Mouse (Mus musculus): Measurements from ENCODE around the gene Olfr749. TPM values are rescaled to one million over a fixed set of nuclear protein-coding genes. Genes with fewer than 3 reads are reported as not detected.
"Not testable (repeated sequence)": the region's sequence is repeated elsewhere in the genome, so short reads cannot be mapped to it uniquely, and the experiment has no call there.

Olfr749 gene
- total RNA-seq (2021) = not detected
- long read RNA-seq, experiment 1 = 0 reads
- long read RNA-seq, experiment 2 = 0 reads

- DNase-seq (ENCODE audit: low spot score in 2 of 2) = no peak
Measured at GRCm38 (mm10) chr14:50744994-50745393, at the start of gene Olfr749. Olfr749 (minus strand) TSS chr14:50745094.

- DNase-seq (ENCODE audit: low spot score in 2 of 2) = no peak
Measured at GRCm38 (mm10) chr14:50788157-50788556, 43.3 kb upstream of the Olfr749 start.

- DNase-seq (ENCODE audit: low spot score in 2 of 2) = peak; percentile 88 to 92
Measured at GRCm38 (mm10) chr14:50785251-50785637, 40.4 kb upstream of the Olfr749 start, which contains the start of gene Ttc5. Ttc5 (minus strand) TSS chr14:50785519.

- DNase-seq (ENCODE audit: low spot score in 2 of 2) = no peak
Measured at GRCm38 (mm10) chr14:50784391-50785250, 39.7 kb upstream of the Olfr749 start.

- DNase-seq (ENCODE audit: low spot score in 2 of 2) = no peak
Measured at GRCm38 (mm10) chr14:50782166-50782565, 37.3 kb upstream of the Olfr749 start.

DNA sequence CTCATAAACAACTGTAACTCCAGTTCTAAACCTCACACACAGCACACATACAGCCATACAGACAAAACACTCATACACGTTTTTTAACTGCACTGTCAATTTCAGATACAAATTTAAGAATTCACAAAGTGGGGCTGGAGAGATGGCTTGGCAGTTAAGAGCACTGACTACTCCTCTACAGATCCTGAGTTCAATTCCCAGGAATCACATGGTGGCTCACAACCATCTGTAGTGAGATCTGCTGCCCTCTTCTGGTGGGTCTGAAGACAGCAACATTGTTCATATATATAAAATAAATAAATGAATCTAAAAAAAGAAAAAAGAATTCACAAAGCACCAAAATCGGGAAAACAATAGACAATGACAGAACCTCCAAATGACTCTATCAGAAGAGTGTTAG is 26.4 kb upstream of the Olfr749 start:
- peak in 1 of 2 experiments; percentile 12 for DNase-seq (ENCODE audit: low spot score in 2 of 2)

DNA sequence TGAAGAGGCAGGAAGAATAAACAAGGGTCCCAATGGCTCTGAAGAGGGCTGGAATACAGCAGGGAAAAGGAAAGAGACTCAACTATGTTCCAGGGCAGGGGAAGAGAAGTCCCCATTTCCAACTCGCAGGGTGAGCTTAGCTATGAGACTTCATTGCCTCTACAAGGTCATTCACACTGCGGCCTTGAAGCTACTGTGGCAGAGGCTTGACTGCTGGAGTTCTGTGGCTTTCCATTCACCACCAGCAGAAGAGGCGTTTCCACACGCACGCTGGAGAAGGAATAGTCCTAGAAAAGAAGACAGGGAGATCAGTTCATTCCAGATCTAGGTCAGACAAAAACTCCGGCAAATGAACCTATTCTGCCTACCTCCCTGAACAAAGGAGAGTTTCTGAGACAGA is 20.8 kb upstream of the Olfr749 start:
- no peak for DNase-seq (ENCODE audit: low spot score in 2 of 2)

- peak; percentile 21 to 22 for DNase-seq (ENCODE audit: low spot score in 2 of 2)
Measured at GRCm38 (mm10) chr14:50758416-50759085, 13.7 kb upstream of the Olfr749 start.

- DNase-seq (ENCODE audit: low spot score in 2 of 2) = no peak
Measured at GRCm38 (mm10) chr14:50741584-50741983, 3.3 kb downstream of the Olfr749 start.

- no peak for DNase-seq (ENCODE audit: low spot score in 2 of 2)
Measured at GRCm38 (mm10) chr14:50740334-50740733, 4.6 kb downstream of the Olfr749 start.

DNA sequence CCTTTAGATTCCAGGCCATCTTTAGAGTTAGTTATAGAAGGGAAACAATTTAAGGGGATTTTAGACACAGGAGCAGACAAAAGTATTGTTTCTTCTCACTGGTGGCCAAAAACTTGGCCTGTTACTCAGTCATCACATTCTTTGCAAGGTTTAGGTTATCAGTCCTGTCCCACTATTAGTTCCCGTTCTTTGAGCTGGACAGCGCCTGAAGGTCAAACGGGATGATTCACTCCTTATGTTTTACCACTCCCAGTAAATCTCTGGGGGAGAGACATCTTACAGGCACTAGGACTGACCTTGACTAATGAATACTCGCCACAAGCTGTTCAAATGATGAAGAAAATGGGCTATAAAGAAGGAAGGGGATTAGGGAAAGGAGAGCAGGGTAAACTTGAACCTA is 22.5 kb downstream of the Olfr749 start:
- DNase-seq (ENCODE audit: low spot score in 2 of 2) = not testable (repeated sequence)

DNA sequence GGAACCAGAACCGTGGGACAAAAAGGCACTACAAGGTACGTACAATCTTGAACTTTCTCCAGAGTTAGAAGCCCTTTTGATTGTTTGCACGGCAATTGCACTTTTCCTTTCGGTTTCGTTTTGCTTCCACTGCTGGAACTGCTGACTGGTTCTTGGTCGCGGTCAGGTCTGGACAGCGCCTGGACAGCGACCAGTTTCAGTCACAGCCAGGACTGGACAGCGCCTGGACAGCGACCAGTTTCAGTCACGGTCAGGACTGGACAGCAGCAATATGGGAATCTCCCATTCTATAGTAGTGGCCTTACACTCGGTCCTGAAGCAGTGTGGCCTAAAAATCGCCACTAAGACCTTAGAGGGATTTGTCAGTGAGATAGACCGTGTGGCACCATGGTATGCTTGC is 25.0 kb downstream of the Olfr749 start:
- not testable (repeated sequence) for DNase-seq (ENCODE audit: low spot score in 2 of 2)

DNA sequence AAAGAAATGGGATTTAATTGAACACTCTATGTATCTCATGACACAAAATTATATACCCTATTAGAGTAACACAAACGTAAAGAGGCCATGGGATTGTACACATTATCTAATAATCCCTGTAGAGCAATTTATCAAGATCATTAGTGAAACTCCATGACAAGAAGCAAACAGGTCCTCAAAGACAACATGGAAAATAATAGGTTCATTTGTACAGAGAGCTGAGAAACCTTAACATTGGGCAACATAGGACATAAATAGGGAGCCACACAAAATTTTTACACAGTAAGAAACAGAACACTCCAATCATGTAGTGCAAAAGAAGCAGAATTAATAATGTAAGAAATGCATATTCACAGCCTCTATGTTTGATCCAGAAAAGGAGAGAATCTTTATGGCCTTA is 37.8 kb downstream of the Olfr749 start, which contains the start of gene Olfr748:
TSS of gene Olfr748 (plus strand) at position 301 of the 400 bp plus-strand sequence.
- no peak for DNase-seq (ENCODE audit: low spot score in 2 of 2)

DNA sequence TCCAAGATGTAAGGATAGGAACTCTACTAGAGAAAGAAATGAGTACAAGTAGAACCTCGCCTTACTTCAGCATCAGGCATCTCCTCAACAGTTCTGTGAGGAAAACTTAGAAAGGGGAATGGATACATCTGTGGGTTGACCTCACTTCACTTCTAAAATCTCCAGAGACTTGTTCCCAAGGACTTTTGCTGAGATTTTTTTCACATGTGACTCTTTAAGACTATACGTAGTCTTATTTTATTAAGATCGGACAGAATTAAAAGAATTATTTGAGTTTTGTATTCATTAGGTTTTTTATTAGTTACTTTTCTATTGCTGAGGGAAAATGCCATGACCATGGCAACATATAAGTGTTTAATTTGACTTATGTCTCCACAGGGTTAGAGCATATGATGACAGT is 51.8 kb downstream of the Olfr749 start, which contains the start of gene Olfr747:
TSS of gene Olfr747 (minus strand) at position 101 of the 400 bp plus-strand sequence.
- no peak for DNase-seq (ENCODE audit: low spot score in 2 of 2)

Other genes with a start within 250 kb of the Olfr749 start
- gene Olfr742, start 241.5 kb downstream of the Olfr749 start, total RNA-seq (2021) = not detected
- not detected for gene Olfr743, start 223.3 kb downstream of the Olfr749 start, total RNA-seq (2021)
- gene Olfr744, start 130.2 kb downstream of the Olfr749 start, total RNA-seq (2021) = not detected
- not detected for gene Olfr745, start 105.7 kb downstream of the Olfr749 start, total RNA-seq (2021)
- gene Olfr746, start 98.0 kb downstream of the Olfr749 start, total RNA-seq (2021) = not detected
- not detected for gene Olfr747, start 51.9 kb downstream of the Olfr749 start, total RNA-seq (2021)
- gene Olfr748, start 37.7 kb downstream of the Olfr749 start, total RNA-seq (2021) = not detected
- gene Ttc5, start 40.4 kb upstream of the Olfr749 start, total RNA-seq (2021) = 10 to 100 TPM; 53.4 to 55.6 TPM
- gene Ccnb1ip1, start 62.6 kb upstream of the Olfr749 start, total RNA-seq (2021) = not detected
- gene Parp2, start 62.7 kb upstream of the Olfr749 start, total RNA-seq (2021) = 10 to 100 TPM; 27.0 to 27.8 TPM
- gene Tep1, start 125.5 kb upstream of the Olfr749 start, total RNA-seq (2021) = 1 to 10 TPM; 2.6 to 4.6 TPM
- gene Klhl33, start 152.4 kb upstream of the Olfr749 start, total RNA-seq (2021) = 1 to 10 TPM; 5.6 to 6.5 TPM
- gene Osgep, start 179.8 kb upstream of the Olfr749 start, total RNA-seq (2021) = 10 to 100 TPM; 30.9 to 35.2 TPM
- 10 to 100 TPM; 57.7 to 61.6 TPM for gene Apex1, start 179.9 kb upstream of the Olfr749 start, total RNA-seq (2021)
- gene Pip4p1, start 185.8 kb upstream of the Olfr749 start, total RNA-seq (2021) = 100 to 1,000 TPM in 1 of 2 experiments, 10 to 100 TPM in 1; 92.3 to 102 TPM
- gene Pnp, start 186.0 kb upstream of the Olfr749 start, total RNA-seq (2021) = 10 to 100 TPM; 13.7 to 16.4 TPM
- 10 to 100 TPM in 1 of 2 experiments, 1 to 10 TPM in 1; 5.3 to 10.1 TPM for gene Gm49342, start 199.4 kb upstream of the Olfr749 start, total RNA-seq (2021)
- 1 to 10 TPM in 1 of 2 experiments, under 1 TPM in 1; 0.46 to 1.1 TPM for gene Pnp2, start 210.9 kb upstream of the Olfr749 start, total RNA-seq (2021)